Comparison of ENCODE assay signal across 27 mouse cellular contexts in genomic region chr12:52424336-52425034, GRCm38 (mm10).
DNase-seq lines count a peak whose midpoint lies in the region; ATAC-seq lines count a peak whose summit lies in the region.
"Had no signal": no experiment of that assay in that cellular context is flagged by ENCODE, and none has a peak within 500 bp of the region (broad histone marks: within the 10 kb centered on the region; RNA-seq: fewer than 3 reads in every experiment).

No protein-coding gene starts in this region.

- H3K27ac ChIP-seq in kidney, embryonic 15.5 days: no peak overlapping the region
- no peak overlapping the region for H3K27ac ChIP-seq in midbrain, embryonic 11.5 days (ENCODE audit: low read depth, low read length)
- H3K27ac ChIP-seq in midbrain, embryonic 10.5 days (replicated peaks): no peak overlapping the region
- H3K27ac ChIP-seq: embryonic facial prominence, embryonic 15.5 days; forebrain, embryonic 15.5 days; hindbrain, embryonic 15.5 days; limb, embryonic 13.5 days; liver, embryonic 13.5 days; neural tube, embryonic 15.5 days had no signal

- 0 out of 2 replicates have a peak, but pooled peaks have one; percentile 33 for ATAC-seq in kidney, embryonic 15.5 days (replicated peaks; ENCODE audit: low FRiP score)
- no peak for ATAC-seq in midbrain, embryonic 11.5 days (ENCODE audit: low FRiP score)
- ATAC-seq in granulocyte monocyte progenitor cell, adult 5-6 weeks (replicated peaks; ENCODE audit: poor library complexity, severe bottlenecking): peak; percentile 79
- ATAC-seq: forebrain, embryonic 15.5 days had no signal

- intact Hi-C loops in heart, postnatal 36 days (cut with DNase I): no loop called here

- no peak overlapping the region for H3K4me2 ChIP-seq in kidney, embryonic 15.5 days
- no peak overlapping the region for H3K4me2 ChIP-seq in midbrain, embryonic 11.5 days
- H3K4me2 ChIP-seq: embryonic facial prominence, embryonic 15.5 days; forebrain, embryonic 15.5 days; hindbrain, embryonic 15.5 days; limb, embryonic 13.5 days; liver, embryonic 13.5 days; neural tube, embryonic 15.5 days had no signal

- H3K36me3 ChIP-seq in kidney, embryonic 15.5 days: no peaks in the 10 kb centered on the region
- H3K36me3 ChIP-seq in midbrain, embryonic 11.5 days (ENCODE audit: control insufficient read depth, insufficient read depth, low read length): no peaks in the 10 kb centered on the region
- H3K36me3 ChIP-seq in midbrain, embryonic 10.5 days: no peaks in the 10 kb centered on the region
- H3K36me3 ChIP-seq: embryonic facial prominence, embryonic 15.5 days; forebrain, embryonic 15.5 days; hindbrain, embryonic 15.5 days; limb, embryonic 13.5 days; liver, embryonic 13.5 days; neural tube, embryonic 15.5 days had no signal

- no peaks in the 10 kb centered on the region for H3K4me1 ChIP-seq in kidney, embryonic 15.5 days
- H3K4me1 ChIP-seq in midbrain, embryonic 11.5 days (ENCODE audit: control insufficient read depth, insufficient read depth, low read length): no peaks in the 10 kb centered on the region
- no peaks in the 10 kb centered on the region for H3K4me1 ChIP-seq in midbrain, embryonic 10.5 days
- H3K4me1 ChIP-seq: embryonic facial prominence, embryonic 15.5 days; forebrain, embryonic 15.5 days; hindbrain, embryonic 15.5 days; limb, embryonic 13.5 days; liver, embryonic 13.5 days; neural tube, embryonic 15.5 days had no signal

- no peak overlapping the region for H3K9ac ChIP-seq in kidney, embryonic 15.5 days
- H3K9ac ChIP-seq in midbrain, embryonic 11.5 days (ENCODE audit: low read length): no peak overlapping the region
- H3K9ac ChIP-seq: embryonic facial prominence, embryonic 15.5 days; forebrain, embryonic 15.5 days; hindbrain, embryonic 15.5 days; limb, embryonic 13.5 days; liver, embryonic 13.5 days; neural tube, embryonic 15.5 days had no signal

- DNase-seq in kidney, postnatal 25 days: no peak
- peak; percentile 65 for DNase-seq in midbrain, embryonic 11.5 days (ENCODE audit: low spot score, missing footprints)
- no peak for DNase-seq in midbrain, embryonic 10.5 days (ENCODE audit: low spot score)
- no peak for DNase-seq in urinary bladder, postnatal 14 days (ENCODE audit: low spot score)
- no peak for DNase-seq in heart, postnatal 36 days
- DNase-seq: adrenal gland, postnatal 10 days; B cell, adult 2 months; cerebellum, adult 8-10 months; cerebellum, postnatal 36 days; gastrocnemius, postnatal 25 days; heart, postnatal 4 days; kidney, adult 2 months; kidney, postnatal 36 days; layer of hippocampus, postnatal 36 days; liver, embryonic 13.5 days; lung, adult 2 months; right cerebral cortex, adult 18-20 months; right cerebral cortex, postnatal 4 days; thymus, adult 18-20 months; thymus, postnatal 36 days had no signal

- no peaks in the 10 kb centered on the region for H3K9me3 ChIP-seq in kidney, embryonic 15.5 days (replicated peaks)
- no peaks in the 10 kb centered on the region for H3K9me3 ChIP-seq in midbrain, embryonic 11.5 days (ENCODE audit: control insufficient read depth, low read length)
- H3K9me3 ChIP-seq in midbrain, embryonic 10.5 days (replicated peaks): no peaks in the 10 kb centered on the region
- H3K9me3 ChIP-seq: embryonic facial prominence, embryonic 15.5 days; forebrain, embryonic 15.5 days; hindbrain, embryonic 15.5 days; limb, embryonic 13.5 days; liver, embryonic 13.5 days; neural tube, embryonic 15.5 days had no signal

- H3K27me3 ChIP-seq in kidney, embryonic 15.5 days: no peaks in the 10 kb centered on the region
- no peaks in the 10 kb centered on the region for H3K27me3 ChIP-seq in midbrain, embryonic 11.5 days (ENCODE audit: control insufficient read depth, insufficient read depth, low read length)
- H3K27me3 ChIP-seq in midbrain, embryonic 10.5 days (ENCODE audit: low read depth, poor library complexity, severe bottlenecking): no peaks in the 10 kb centered on the region
- H3K27me3 ChIP-seq: embryonic facial prominence, embryonic 15.5 days; forebrain, embryonic 15.5 days; hindbrain, embryonic 15.5 days; limb, embryonic 13.5 days; liver, embryonic 13.5 days; neural tube, embryonic 15.5 days had no signal

- H3K4me3 ChIP-seq in kidney, embryonic 15.5 days (replicated peaks): no peak overlapping the region
- H3K4me3 ChIP-seq in midbrain, embryonic 11.5 days (ENCODE audit: low read depth, low read length): no peak overlapping the region
- H3K4me3 ChIP-seq in midbrain, embryonic 10.5 days: no peak overlapping the region
- H3K4me3 ChIP-seq: embryonic facial prominence, embryonic 15.5 days; forebrain, embryonic 15.5 days; hindbrain, embryonic 15.5 days; limb, embryonic 13.5 days; liver, embryonic 13.5 days; neural tube, embryonic 15.5 days had no signal

- 66% methylated on average over 3 of the region's 3 CpGs for WGBS in kidney, embryonic 15.5 days
- WGBS in midbrain, embryonic 11.5 days: 82% methylated on average over 3 of the region's 3 CpGs
- 83% methylated on average over 3 of the region's 3 CpGs for WGBS in midbrain, embryonic 10.5 days
